In genomic region chr16:38771145-38771544, GRCm38 (mm10) we compare ENCODE assay signal across 31 mouse cellular contexts. TPM values are rescaled to one million over a fixed set of nuclear protein-coding genes. Genes with fewer than 3 reads are reported as not detected.
"Had no signal": no experiment of that assay in that cellular context is flagged by ENCODE, and none has a peak within 500 bp of the region (broad histone marks: within the 10 kb centered on the region; RNA-seq: fewer than 3 reads in every experiment).

No protein-coding gene starts in this region.

- H3K9ac ChIP-seq: limb, embryonic 12.5 days; limb, embryonic 13.5 days; limb, embryonic 15.5 days; liver, embryonic 12.5 days; liver, embryonic 13.5 days; liver, embryonic 14.5 days; liver, embryonic 15.5 days; liver, postnatal 0 days; lung, embryonic 14.5 days; lung, embryonic 15.5 days; midbrain, embryonic 12.5 days; midbrain, embryonic 13.5 days; midbrain, embryonic 15.5 days; neural tube, embryonic 12.5 days had no signal

- H3K36me3 ChIP-seq: liver, embryonic 13.5 days; liver, embryonic 15.5 days had no signal

- H3K9me3 ChIP-seq: limb, embryonic 10.5 days; limb, embryonic 12.5 days; limb, embryonic 13.5 days; limb, embryonic 15.5 days; liver, embryonic 12.5 days; liver, embryonic 13.5 days; liver, embryonic 15.5 days; lung, embryonic 15.5 days; megakaryocyte, embryonic 14.5 days; midbrain, embryonic 10.5 days; midbrain, embryonic 12.5 days; midbrain, embryonic 13.5 days; midbrain, embryonic 15.5 days; neural tube, embryonic 12.5 days had no signal

- ATAC-seq: liver, embryonic 12.5 days; liver, postnatal 0 days; lung, postnatal 0 days; midbrain, embryonic 13.5 days; midbrain, embryonic 15.5 days; midbrain, embryonic 16.5 days had no signal

- H3K4me2 ChIP-seq: limb, embryonic 12.5 days; limb, embryonic 13.5 days; limb, embryonic 15.5 days; liver, embryonic 11.5 days; liver, embryonic 12.5 days; liver, embryonic 13.5 days; liver, embryonic 15.5 days; lung, embryonic 14.5 days; lung, embryonic 15.5 days; midbrain, embryonic 11.5 days; midbrain, embryonic 12.5 days; midbrain, embryonic 13.5 days; midbrain, embryonic 15.5 days; neural tube, embryonic 12.5 days had no signal

- H3K27me3 ChIP-seq: limb, embryonic 12.5 days; limb, embryonic 13.5 days; limb, embryonic 15.5 days; lung, embryonic 15.5 days; midbrain, embryonic 12.5 days; midbrain, embryonic 13.5 days; midbrain, embryonic 15.5 days; neural tube, embryonic 12.5 days had no signal

- H3K4me3 ChIP-seq: limb, embryonic 10.5 days; limb, embryonic 12.5 days; limb, embryonic 13.5 days; limb, embryonic 15.5 days; liver, embryonic 12.5 days; liver, embryonic 13.5 days; liver, embryonic 15.5 days; lung, embryonic 15.5 days; megakaryocyte, embryonic 14.5 days; midbrain, embryonic 10.5 days; midbrain, embryonic 12.5 days; midbrain, embryonic 13.5 days; midbrain, embryonic 15.5 days; neural tube, embryonic 12.5 days had no signal

- H3K27ac ChIP-seq: limb, embryonic 10.5 days; limb, embryonic 12.5 days; limb, embryonic 13.5 days; limb, embryonic 15.5 days; liver, embryonic 12.5 days; liver, embryonic 13.5 days; liver, embryonic 14.5 days; liver, embryonic 15.5 days; lung, embryonic 15.5 days; macrophage; midbrain, embryonic 10.5 days; midbrain, embryonic 12.5 days; midbrain, embryonic 13.5 days; midbrain, embryonic 15.5 days; neural tube, embryonic 12.5 days had no signal

- H3K4me1 ChIP-seq: liver, embryonic 12.5 days; liver, embryonic 13.5 days; liver, embryonic 15.5 days; megakaryocyte, embryonic 14.5 days; midbrain, embryonic 10.5 days; midbrain, embryonic 13.5 days; midbrain, embryonic 15.5 days had no signal

RNA-seq across cellular contexts. Expression of gene Upk1b, which starts 29.0 kb away (rescaled TPM):
- polyA plus RNA-seq: macrophage had no signal

RNA-seq across cellular contexts. Expression of gene 4930435E12Rik, which starts 57.4 kb away (rescaled TPM):
- polyA plus RNA-seq: limb, embryonic 10.5 days; limb, embryonic 11.5 days; limb, embryonic 12.5 days; limb, embryonic 13.5 days; limb, embryonic 14.5 days; limb, embryonic 15.5 days; liver, adult 2 months; liver, embryonic 11.5 days; liver, embryonic 12.5 days; liver, embryonic 13.5 days; liver, embryonic 14.5 days; liver, embryonic 15.5 days; liver, embryonic 16.5 days; liver, postnatal 0 days; lung, adult 2 months; lung, embryonic 14.5 days; lung, embryonic 15.5 days; lung, embryonic 16.5 days; lung, postnatal 0 days; macrophage; midbrain, embryonic 10.5 days; midbrain, embryonic 11.5 days; midbrain, embryonic 12.5 days; midbrain, embryonic 13.5 days; midbrain, embryonic 14.5 days; midbrain, embryonic 15.5 days; midbrain, embryonic 16.5 days; midbrain, postnatal 0 days; neural tube, embryonic 11.5 days; neural tube, embryonic 12.5 days had no signal
